Mouse (Mus musculus) cerebellum, adult 9-11 months (tissue): ENCODE data around the gene Tns1.
"Not testable (repeated sequence)": the region's sequence is repeated elsewhere in the genome, so short reads cannot be mapped to it uniquely, and the experiment has no call there.

ENCODE experiments used
- DNase-seq: peaks from one replicate; pipeline ENCODE4 v3.0.0; 2022

Tns1 gene

DNA sequence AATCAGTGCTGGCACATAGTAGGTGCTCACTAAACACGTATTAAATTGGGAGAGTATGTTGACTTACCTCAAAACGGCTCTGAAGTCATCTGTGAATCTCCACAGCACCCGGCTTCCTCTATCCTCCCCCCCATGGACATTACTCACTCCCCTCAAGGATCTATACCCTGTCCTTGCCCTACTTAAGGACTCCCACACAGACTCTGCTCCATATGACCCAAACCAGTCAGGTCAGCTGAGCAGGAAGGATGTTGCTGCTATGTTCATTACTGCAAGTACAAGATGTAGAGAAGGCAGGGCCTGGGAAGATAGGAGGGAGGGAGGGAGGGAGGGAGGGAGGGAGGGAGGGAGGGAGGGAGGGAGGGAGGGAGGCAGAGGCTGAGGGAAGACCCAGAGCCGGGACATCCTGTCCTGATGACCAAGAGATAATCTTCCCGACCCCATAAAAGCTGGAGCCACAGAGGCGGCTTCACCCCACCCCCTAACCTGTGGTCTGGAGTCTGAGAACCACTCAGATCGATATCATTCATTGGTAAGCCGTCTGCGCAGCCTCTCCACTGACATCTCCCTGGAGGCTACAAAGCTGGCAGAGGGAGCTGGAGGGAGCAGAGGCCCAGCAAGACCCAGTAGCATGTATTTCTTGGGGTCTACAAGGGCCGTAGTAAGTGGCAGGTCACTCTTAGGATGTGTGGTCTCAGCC lies 219.0 kb downstream of the Tns1 start:
- DNase-seq = no peak

GRCm38 (mm10) chr1:73904641-73905040 lies 219.6 kb downstream of the Tns1 start:
- DNase-seq = no peak

- DNase-seq = no peak
These were observed 221.2 kb downstream of the Tns1 start for GRCm38 (mm10) chr1:73903035-73903434.

DNA sequence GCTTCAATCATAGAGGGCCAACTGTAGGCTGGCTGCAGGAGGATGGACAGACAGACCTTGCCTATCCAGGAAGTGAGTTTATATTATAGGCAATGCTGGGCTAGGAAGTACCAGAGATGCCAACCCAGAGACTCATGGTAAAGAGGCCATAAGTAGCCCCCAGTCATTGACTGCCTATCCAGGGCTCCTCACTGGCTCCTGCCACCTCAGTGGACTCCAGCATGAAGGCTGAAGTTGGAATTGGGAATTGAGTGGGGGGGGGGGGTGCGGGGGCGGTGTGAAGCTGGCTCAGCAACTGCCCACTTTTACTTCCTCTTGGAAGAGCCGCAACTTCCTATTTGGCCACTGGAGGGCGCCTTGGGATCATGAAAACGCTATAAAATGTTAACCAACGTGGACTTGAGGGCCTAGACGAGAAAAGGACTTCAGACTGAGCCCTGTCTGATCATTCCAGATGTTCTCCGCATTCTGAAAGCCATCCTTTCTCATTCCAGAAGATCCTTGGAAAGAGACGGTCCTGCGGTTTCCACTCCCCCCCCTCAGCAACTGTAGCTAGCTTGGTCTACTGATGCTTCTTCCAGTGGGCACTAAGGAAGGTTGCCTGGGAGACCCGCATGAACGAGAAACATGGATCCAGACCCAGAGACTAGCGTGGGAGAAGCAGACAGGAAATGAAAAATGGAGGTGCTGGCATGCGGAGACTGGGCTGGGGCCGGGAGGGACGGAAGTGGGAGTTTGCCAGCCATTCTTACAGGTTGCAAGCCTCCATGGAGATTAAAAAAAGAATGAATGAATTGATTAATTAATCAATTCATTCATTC lies 221.9 kb downstream of the Tns1 start:
- peak; percentile 36 for DNase-seq

GRCm38 (mm10) chr1:73901496-73901899 lies 222.8 kb downstream of the Tns1 start:
- DNase-seq = peak; percentile 59

GRCm38 (mm10) chr1:73895451-73895850 lies 228.8 kb downstream of the Tns1 start:
- not testable (repeated sequence) for DNase-seq

DNA sequence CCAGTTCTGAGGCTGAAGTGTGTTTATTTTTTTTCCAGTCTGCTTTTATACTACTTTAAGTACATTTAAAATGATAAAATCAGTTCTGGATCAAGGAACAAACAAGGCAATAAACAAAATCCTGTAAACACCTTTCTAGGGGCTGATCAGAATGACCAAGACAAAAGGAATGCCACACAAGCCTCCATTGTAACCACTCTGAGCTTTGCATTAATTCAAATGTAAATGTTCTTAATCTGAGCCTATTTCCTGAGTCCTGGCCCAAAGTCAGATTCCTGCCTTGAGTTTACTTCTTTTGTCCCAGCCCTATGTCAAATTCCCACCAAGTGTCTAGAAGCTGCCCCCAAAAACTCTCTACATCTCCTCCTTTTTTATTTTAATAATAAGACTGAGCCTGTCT lies 243.5 kb downstream of the Tns1 start:
- no peak for DNase-seq

DNA sequence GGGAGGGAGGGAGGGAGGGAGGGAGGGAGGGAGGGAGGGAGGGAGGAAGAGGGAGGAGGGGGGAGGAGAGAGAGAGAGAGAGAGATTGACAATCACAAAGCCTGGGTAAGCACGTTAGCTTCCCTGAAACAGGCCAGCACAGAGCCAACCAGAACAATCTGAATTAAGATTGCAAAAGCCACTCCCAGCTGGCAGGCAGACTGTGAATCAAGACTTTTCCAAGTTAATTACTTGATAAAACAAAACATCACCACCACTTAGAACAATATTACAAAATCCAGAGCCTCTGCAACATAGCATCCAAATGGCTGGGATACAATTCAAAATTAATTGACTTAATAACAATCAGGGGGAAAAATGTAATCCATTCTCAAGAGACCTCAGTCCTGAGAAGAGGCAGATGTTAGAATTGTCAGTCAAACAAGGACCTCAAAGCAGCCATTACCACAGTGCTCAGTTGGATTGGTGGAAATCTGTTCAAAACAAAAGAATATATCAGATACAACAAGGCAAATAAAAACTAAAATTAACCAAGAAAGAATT lies 248.5 kb downstream of the Tns1 start:
- DNase-seq = no peak

- DNase-seq = peak; percentile 36
These were observed 259.9 kb downstream of the Tns1 start for GRCm38 (mm10) chr1:73864314-73864713.

GRCm38 (mm10) chr1:73863074-73863431 lies 261.2 kb downstream of the Tns1 start:
- no peak for DNase-seq

- no peak for DNase-seq
These were observed 261.8 kb downstream of the Tns1 start for GRCm38 (mm10) chr1:73862323-73863073.

GRCm38 (mm10) chr1:73860421-73860820 lies 263.8 kb downstream of the Tns1 start:
- no peak for DNase-seq
